Mouse (Mus musculus) forebrain, embryonic 13.5 days (tissue): ENCODE measurements around the gene Klhl3. TPM values are rescaled to one million over a fixed set of nuclear protein-coding genes. Genes with fewer than 3 reads are reported as not detected.

ENCODE experiments used
- ATAC-seq: fragments of 200-750 bp; cut with Nextera tagmentation; 2 replicates; pipeline ENCODE4 v1.8.0; 2017
- H3K27ac ChIP-seq: fragments of 300-500 bp; sonication (generic); 2 replicates; pipeline ENCODE4 v1.5.1; 2015; ENCODE audit warnings: inconsistent platforms, mild to moderate bottlenecking, moderate library complexity
- H3K27me3 ChIP-seq: fragments of 300-500 bp; sonication (generic); 2 replicates; pipeline ENCODE4 v1.6.1; 2015; ENCODE audit warnings: mild to moderate bottlenecking, inconsistent platforms
- H3K36me3 ChIP-seq: fragments of 300-500 bp; sonication (generic); 2 replicates; pipeline ENCODE4 v1.6.1; 2015; ENCODE audit warnings: mild to moderate bottlenecking, inconsistent platforms; ENCODE audit not compliant: poor library complexity, severe bottlenecking
- H3K4me1 ChIP-seq: fragments of 300-500 bp; sonication (generic); 2 replicates; pipeline ENCODE4 v1.6.1; 2015; ENCODE audit warnings: inconsistent platforms
- H3K4me2 ChIP-seq: fragments of 300-500 bp; sonication (generic); 2 replicates; pipeline ENCODE4 v1.6.1; 2015; ENCODE audit warnings: inconsistent platforms, mild to moderate bottlenecking, moderate library complexity
- H3K4me3 ChIP-seq: fragments of 300-500 bp; sonication (generic); 2 replicates; pipeline ENCODE4 v1.5.1; 2015; ENCODE audit warnings: mild to moderate bottlenecking, inconsistent platforms
- H3K9ac ChIP-seq: fragments of 300-500 bp; sonication (generic); 2 replicates; pipeline ENCODE4 v1.6.1; 2015; ENCODE audit warnings: mild to moderate bottlenecking, inconsistent platforms
- H3K9me3 ChIP-seq: fragments of 300-500 bp; sonication (generic); replicated peaks from 2 replicates; pipeline ENCODE4 v1.6.1; 2016; ENCODE audit warnings: inconsistent platforms
- WGBS: fragments of 180-500 bp; shearing (Covaris S2); methylation state at CpG from one replicate; pipeline ENCODE4 v1.1.7; 2015; 5-methylcytosine and 5-hydroxymethylcytosine counted together
- polyA plus RNA-seq: library from polyadenylated mRNA; unstranded; fragments of >200 nt; fragmentation: Nextera tagmentation; extraction: Ambion mirVana; gene quantifications from 2 replicates; pipeline ENCODE4 v1.2.1, GENCODE M21; 2015

Gene Klhl3
- polyA plus RNA-seq, 1 experiment from 2014 or later = 5.6 TPM

- no peak overlapping the region for H3K27ac ChIP-seq
- no peak for ATAC-seq
- no peak overlapping the region for H3K4me2 ChIP-seq
- peaks cover 32% of the 10 kb centered on the region for H3K4me1 ChIP-seq
- no peak overlapping the region for H3K4me3 ChIP-seq
- H3K27me3 ChIP-seq = no peaks in the 10 kb centered on the region
- no peaks in the 10 kb centered on the region for H3K9me3 ChIP-seq
- H3K9ac ChIP-seq = no peak overlapping the region
- 64% methylated on average over 10 of the region's 10 CpGs for WGBS
- H3K36me3 ChIP-seq = peaks cover 11% of the 10 kb centered on the region
Observed at GRCm38 (mm10) chr13:58122786-58123297, 9.4 kb upstream of the Klhl3 start.

- peaks cover 14% of the 10 kb centered on the region for H3K4me1 ChIP-seq
- no peak overlapping the region for H3K27ac ChIP-seq
- no peak for ATAC-seq
- H3K4me2 ChIP-seq = no peak overlapping the region
- H3K9me3 ChIP-seq = no peaks in the 10 kb centered on the region
- no peak overlapping the region for H3K9ac ChIP-seq
- H3K4me3 ChIP-seq = no peak overlapping the region
- no peaks in the 10 kb centered on the region for H3K27me3 ChIP-seq
- 63% methylated on average over 8 of the region's 8 CpGs for WGBS
- no peaks in the 10 kb centered on the region for H3K36me3 ChIP-seq
Observed at GRCm38 (mm10) chr13:58117318-58118017, 4.1 kb upstream of the Klhl3 start.

- WGBS = 99% methylated on average over 2 of the region's 2 CpGs
- H3K9me3 ChIP-seq = no peaks in the 10 kb centered on the region
- H3K27me3 ChIP-seq = no peaks in the 10 kb centered on the region
- ATAC-seq = no peak
- H3K4me2 ChIP-seq = no peak overlapping the region
- peaks cover 21% of the 10 kb centered on the region for H3K4me1 ChIP-seq
- H3K4me3 ChIP-seq = no peak overlapping the region
- H3K9ac ChIP-seq = no peak overlapping the region
- no peaks in the 10 kb centered on the region for H3K36me3 ChIP-seq
- H3K27ac ChIP-seq = no peak overlapping the region
Observed at GRCm38 (mm10) chr13:58116801-58117200, 3.4 kb upstream of the Klhl3 start.

- peaks cover 27% of the 10 kb centered on the region for H3K4me1 ChIP-seq
- H3K36me3 ChIP-seq = no peaks in the 10 kb centered on the region
- 79% methylated on average over 13 of the region's 13 CpGs for WGBS
- no peak overlapping the region for H3K4me2 ChIP-seq
- no peaks in the 10 kb centered on the region for H3K27me3 ChIP-seq
- ATAC-seq = no peak
- H3K4me3 ChIP-seq = no peak overlapping the region
- H3K9me3 ChIP-seq = no peaks in the 10 kb centered on the region
- H3K27ac ChIP-seq = no peak overlapping the region
- no peak overlapping the region for H3K9ac ChIP-seq
Observed at GRCm38 (mm10) chr13:58115227-58115626, 1.8 kb upstream of the Klhl3 start.

GRCm38 (mm10) chr13:58112601-58113041, 771 bp downstream of the Klhl3 start:
- H3K27ac ChIP-seq = peak overlapping the region; percentile 85
- no peaks in the 10 kb centered on the region for H3K9me3 ChIP-seq
- no peaks in the 10 kb centered on the region for H3K27me3 ChIP-seq
- H3K9ac ChIP-seq = peak overlapping the region; percentile 69
- ATAC-seq = peak; percentile 28; the same call in 1 of the 2 replicates
- H3K4me2 ChIP-seq = peak overlapping the region; percentile 75
- 14% methylated on average over 11 of the region's 11 CpGs for WGBS
- H3K36me3 ChIP-seq = no peaks in the 10 kb centered on the region
- H3K4me3 ChIP-seq = peak overlapping the region; percentile 55
- peaks cover 27% of the 10 kb centered on the region for H3K4me1 ChIP-seq

GRCm38 (mm10) chr13:58112191-58112590, 1.2 kb downstream of the Klhl3 start:
- H3K4me1 ChIP-seq = peaks cover 27% of the 10 kb centered on the region
- no peak overlapping the region; the same call in 1 of the 2 replicates for H3K27ac ChIP-seq
- ATAC-seq = no peak
- H3K4me3 ChIP-seq = peak overlapping the region; percentile 55
- no peaks in the 10 kb centered on the region for H3K36me3 ChIP-seq
- H3K9me3 ChIP-seq = no peaks in the 10 kb centered on the region
- WGBS = 72% methylated on average over 10 of the region's 10 CpGs
- peak overlapping the region; percentile 75 for H3K4me2 ChIP-seq
- H3K27me3 ChIP-seq = no peaks in the 10 kb centered on the region
- H3K9ac ChIP-seq = peak overlapping the region; percentile 69

GRCm38 (mm10) chr13:58111306-58111705, 2.1 kb downstream of the Klhl3 start:
- Histone ChIP-seq H3K4me1 (peaks cover 27% of the 10 kb centered on the region), H3K4me2 (no peak overlapping the region), H3K27ac (no peak overlapping the region), H3K27me3 (no peaks in the 10 kb centered on the region), H3K4me3 (no peak overlapping the region), H3K36me3 (no peaks in the 10 kb centered on the region), H3K9ac (no peak overlapping the region), H3K9me3 (no peaks in the 10 kb centered on the region)
- ATAC-seq = no peak
- 95% methylated on average over 6 of the region's 6 CpGs for WGBS

- WGBS = 9% methylated on average over 8 of the region's 8 CpGs
- peak; percentile 88 for ATAC-seq
- Histone ChIP-seq H3K4me1 (peaks cover 14% of the 10 kb centered on the region), H3K9ac (no peak overlapping the region), H3K4me3 (no peak overlapping the region), H3K4me2 (peak overlapping the region; percentile 39), H3K27ac (peak overlapping the region; percentile 65), H3K9me3 (no peaks in the 10 kb centered on the region), H3K36me3 (no peaks in the 10 kb centered on the region), H3K27me3 (no peaks in the 10 kb centered on the region)
Observed at GRCm38 (mm10) chr13:58090643-58091042, 22.7 kb downstream of the Klhl3 start.

- H3K4me1 ChIP-seq = no peaks in the 10 kb centered on the region
- 97% methylated on average over 5 of the region's 5 CpGs for WGBS
- H3K4me3 ChIP-seq = no peak overlapping the region
- H3K9me3 ChIP-seq = no peaks in the 10 kb centered on the region
- H3K36me3 ChIP-seq = 0 out of 2 replicates have a peak, but pooled peaks cover 4% of the 10 kb centered on the region
- no peak overlapping the region for H3K4me2 ChIP-seq
- no peak for ATAC-seq
- no peaks in the 10 kb centered on the region for H3K27me3 ChIP-seq
- no peak overlapping the region for H3K9ac ChIP-seq
- H3K27ac ChIP-seq = no peak overlapping the region
Observed at GRCm38 (mm10) chr13:58084396-58084795, 29.0 kb downstream of the Klhl3 start.

- Histone ChIP-seq H3K36me3 (0 out of 2 replicates have a peak, but pooled peaks cover 4% of the 10 kb centered on the region), H3K9me3 (no peaks in the 10 kb centered on the region), H3K27me3 (no peaks in the 10 kb centered on the region), H3K4me1 (no peaks in the 10 kb centered on the region), H3K4me2 (no peak overlapping the region), H3K27ac (no peak overlapping the region), H3K4me3 (no peak overlapping the region), H3K9ac (no peak overlapping the region)
- 88% methylated on average over 11 of the region's 11 CpGs for WGBS
- no peak for ATAC-seq
Observed at GRCm38 (mm10) chr13:58083521-58083920, 29.9 kb downstream of the Klhl3 start.

GRCm38 (mm10) chr13:58083048-58083447, 30.3 kb downstream of the Klhl3 start:
- no peak for ATAC-seq
- Histone ChIP-seq H3K36me3 (0 out of 2 replicates have a peak, but pooled peaks cover 4% of the 10 kb centered on the region), H3K9me3 (no peaks in the 10 kb centered on the region), H3K27ac (no peak overlapping the region), H3K4me2 (no peak overlapping the region), H3K27me3 (no peaks in the 10 kb centered on the region), H3K9ac (no peak overlapping the region), H3K4me1 (no peaks in the 10 kb centered on the region), H3K4me3 (no peak overlapping the region)
- WGBS = 83% methylated on average over 5 of the region's 5 CpGs

GRCm38 (mm10) chr13:58078361-58078760, 35.0 kb downstream of the Klhl3 start:
- H3K27ac ChIP-seq = no peak overlapping the region
- H3K27me3 ChIP-seq = no peaks in the 10 kb centered on the region
- H3K4me2 ChIP-seq = no peak overlapping the region
- H3K9me3 ChIP-seq = no peaks in the 10 kb centered on the region
- no peak overlapping the region for H3K4me3 ChIP-seq
- ATAC-seq = no peak
- 87% methylated on average over 5 of the region's 5 CpGs for WGBS
- no peak overlapping the region for H3K9ac ChIP-seq
- H3K4me1 ChIP-seq = no peaks in the 10 kb centered on the region
- no peaks in the 10 kb centered on the region for H3K36me3 ChIP-seq
